Mouse (Mus musculus): ENCODE measurements at regions not wholly inside any gene's neighbourhood (a gene's known extent, or its start where the extent isn't known, plus 50 kb on each side); places are given as distances from the start of the nearest gene placed in this dataset.
A peak's percentile ranks its signal among the peaks of the same experiment; 100 is the strongest.

- H3K27me3 ChIP-seq (ENCODE audit: insufficient read depth, poor library complexity, severe bottlenecking), result no peaks in the 10 kb centered on the region
- no peak for DNase-seq (ENCODE audit: low spot score)
- no peaks in the 10 kb centered on the region for H3K9me3 ChIP-seq
- no peaks in the 10 kb centered on the region for H3K36me3 ChIP-seq
- no peak overlapping the region for H3K4me3 ChIP-seq
- no peak overlapping the region for H3K27ac ChIP-seq
- WGBS, result 75% methylated on average over 4 of the region's 4 CpGs
- peaks cover 11% of the 10 kb centered on the region for H3K4me1 ChIP-seq (replicated peaks)
Observed at GRCm38 (mm10) chr4:22973585-22974116, 485.5 kb upstream of the Pou3f2 start.

GRCm38 (mm10) chr4:22972784-22973584 is 484.8 kb upstream of the Pou3f2 start:
- Histone ChIP-seq H3K27ac (no peak overlapping the region), H3K4me1 (replicated peaks) (peaks cover 11% of the 10 kb centered on the region), H3K36me3 (no peaks in the 10 kb centered on the region), H3K27me3 (ENCODE audit: insufficient read depth, poor library complexity, severe bottlenecking) (no peaks in the 10 kb centered on the region), H3K4me3 (no peak overlapping the region), H3K9me3 (no peaks in the 10 kb centered on the region)
- no peak for DNase-seq (ENCODE audit: low spot score)
- WGBS, result 72% methylated on average over 11 of the region's 11 CpGs

GRCm38 (mm10) chr4:22971127-22971526 is 483.0 kb upstream of the Pou3f2 start:
- peaks cover 11% of the 10 kb centered on the region for H3K4me1 ChIP-seq (replicated peaks)
- DNase-seq (ENCODE audit: low spot score), result no peak

GRCm38 (mm10) chr4:22970495-22970894 is 482.3 kb upstream of the Pou3f2 start:
- 11% methylated on average over 5 of the region's 5 CpGs for WGBS
- DNase-seq (ENCODE audit: low spot score), result no peak
- peak overlapping the region; percentile 66; the same call in 1 of the 2 replicates for H3K27ac ChIP-seq
- H3K4me3 ChIP-seq, result no peak overlapping the region
- peaks cover 11% of the 10 kb centered on the region for H3K4me1 ChIP-seq (replicated peaks)
- H3K9me3 ChIP-seq, result no peaks in the 10 kb centered on the region
- no peaks in the 10 kb centered on the region for H3K36me3 ChIP-seq
- no peaks in the 10 kb centered on the region for H3K27me3 ChIP-seq (ENCODE audit: insufficient read depth, poor library complexity, severe bottlenecking)

More at GRCm38 (mm10) chr4:22971127-22971526, 483.0 kb upstream of the Pou3f2 start:
- H3K27ac ChIP-seq, result 0 out of 2 replicates have a peak overlapping the region, but pooled peaks have one; percentile 66
- no peaks in the 10 kb centered on the region for H3K27me3 ChIP-seq (ENCODE audit: insufficient read depth, poor library complexity, severe bottlenecking)
- 45% methylated on average over 2 of the region's 2 CpGs for WGBS
- H3K4me3 ChIP-seq, result no peak overlapping the region
- no peaks in the 10 kb centered on the region for H3K9me3 ChIP-seq
- H3K36me3 ChIP-seq, result no peaks in the 10 kb centered on the region

- Histone ChIP-seq H3K4me1 (replicated peaks) (peaks cover 13% of the 10 kb centered on the region), H3K4me3 (no peak overlapping the region), H3K27me3 (ENCODE audit: insufficient read depth, poor library complexity, severe bottlenecking) (no peaks in the 10 kb centered on the region), H3K27ac (no peak overlapping the region), H3K36me3 (no peaks in the 10 kb centered on the region), H3K9me3 (no peaks in the 10 kb centered on the region)
- WGBS, result 58% methylated on average over 1 of the region's 1 CpGs
- no peak for DNase-seq (ENCODE audit: low spot score)
Observed at GRCm38 (mm10) chr4:22949422-22949821, 461.3 kb upstream of the Pou3f2 start.

GRCm38 (mm10) chr4:22948880-22949279 is 460.7 kb upstream of the Pou3f2 start:
- Histone ChIP-seq H3K9me3 (no peaks in the 10 kb centered on the region), H3K27me3 (ENCODE audit: insufficient read depth, poor library complexity, severe bottlenecking) (no peaks in the 10 kb centered on the region), H3K4me3 (no peak overlapping the region), H3K27ac (no peak overlapping the region), H3K4me1 (replicated peaks) (peaks cover 13% of the 10 kb centered on the region), H3K36me3 (no peaks in the 10 kb centered on the region)
- 91% methylated on average over 4 of the region's 4 CpGs for WGBS
- no peak for DNase-seq (ENCODE audit: low spot score)

GRCm38 (mm10) chr4:22946788-22947406 is 458.7 kb upstream of the Pou3f2 start:
- no peak overlapping the region for H3K4me3 ChIP-seq
- H3K9me3 ChIP-seq, result no peaks in the 10 kb centered on the region
- H3K27me3 ChIP-seq (ENCODE audit: insufficient read depth, poor library complexity, severe bottlenecking), result no peaks in the 10 kb centered on the region
- H3K27ac ChIP-seq, result peak overlapping the region; percentile 42; the same call in 1 of the 2 replicates
- H3K4me1 ChIP-seq (replicated peaks), result peaks cover 13% of the 10 kb centered on the region
- H3K36me3 ChIP-seq, result no peaks in the 10 kb centered on the region
- WGBS, result 52% methylated on average over 7 of the region's 7 CpGs
- DNase-seq (ENCODE audit: low spot score), result peak; percentile 37

GRCm38 (mm10) chr4:22938302-22938701 is 450.1 kb upstream of the Pou3f2 start:
- WGBS, result 88% methylated on average over 1 of the region's 1 CpGs
- no peak overlapping the region for H3K4me3 ChIP-seq
- no peak overlapping the region for H3K27ac ChIP-seq
- no peaks in the 10 kb centered on the region for H3K27me3 ChIP-seq (ENCODE audit: insufficient read depth, poor library complexity, severe bottlenecking)
- no peaks in the 10 kb centered on the region for H3K36me3 ChIP-seq
- H3K9me3 ChIP-seq, result no peaks in the 10 kb centered on the region
- no peaks in the 10 kb centered on the region for H3K4me1 ChIP-seq (replicated peaks)
- no peak for DNase-seq (ENCODE audit: low spot score)

GRCm38 (mm10) chr4:22924181-22924580 is 436.0 kb upstream of the Pou3f2 start:
- Histone ChIP-seq H3K4me1 (replicated peaks) (0 out of 2 replicates have a peak, but pooled peaks cover 6% of the 10 kb centered on the region), H3K9me3 (no peaks in the 10 kb centered on the region), H3K4me3 (no peak overlapping the region), H3K36me3 (no peaks in the 10 kb centered on the region), H3K27ac (no peak overlapping the region), H3K27me3 (ENCODE audit: insufficient read depth, poor library complexity, severe bottlenecking) (no peaks in the 10 kb centered on the region)
- no peak for DNase-seq (ENCODE audit: low spot score)
- 91% methylated on average over 8 of the region's 8 CpGs for WGBS

- no peak for DNase-seq (ENCODE audit: low spot score)
- 61% methylated on average over 5 of the region's 5 CpGs for WGBS
- no peaks in the 10 kb centered on the region for H3K27me3 ChIP-seq (ENCODE audit: insufficient read depth, poor library complexity, severe bottlenecking)
Observed at GRCm38 (mm10) chr4:22914886-22915285, 426.7 kb upstream of the Pou3f2 start.

GRCm38 (mm10) chr4:22892694-22893046 is 404.5 kb upstream of the Pou3f2 start:
- DNase-seq (ENCODE audit: low spot score), result no peak

More at GRCm38 (mm10) chr4:22914886-22915285, 426.7 kb upstream of the Pou3f2 start:
- Histone ChIP-seq H3K4me1 (replicated peaks) (no peaks in the 10 kb centered on the region), H3K9me3 (peaks cover 4% of the 10 kb centered on the region; the same call in 1 of the 2 replicates), H3K4me3 (no peak overlapping the region), H3K27ac (no peak overlapping the region), H3K36me3 (no peaks in the 10 kb centered on the region)

GRCm38 (mm10) chr4:22891974-22892693 is 404.0 kb upstream of the Pou3f2 start:
- peak overlapping the region; percentile 36; the same call in 1 of the 2 replicates for H3K27ac ChIP-seq
- peak; percentile 3 for DNase-seq (ENCODE audit: low spot score)
- 36% methylated on average over 3 of the region's 3 CpGs for WGBS
- H3K36me3 ChIP-seq, result no peaks in the 10 kb centered on the region
- H3K27me3 ChIP-seq (ENCODE audit: insufficient read depth, poor library complexity, severe bottlenecking), result no peaks in the 10 kb centered on the region
- H3K9me3 ChIP-seq, result no peaks in the 10 kb centered on the region
- peaks cover 6% of the 10 kb centered on the region for H3K4me1 ChIP-seq (replicated peaks)
- H3K4me3 ChIP-seq, result no peak overlapping the region

More at GRCm38 (mm10) chr4:22892694-22893046, 404.5 kb upstream of the Pou3f2 start:
- Histone ChIP-seq H3K27ac (no peak overlapping the region), H3K4me3 (no peak overlapping the region), H3K9me3 (no peaks in the 10 kb centered on the region), H3K36me3 (no peaks in the 10 kb centered on the region), H3K4me1 (replicated peaks) (peaks cover 6% of the 10 kb centered on the region), H3K27me3 (ENCODE audit: insufficient read depth, poor library complexity, severe bottlenecking) (no peaks in the 10 kb centered on the region)
- WGBS, result 87% methylated on average over 4 of the region's 4 CpGs

Data from hindbrain, embryonic 10.5 days (tissue).